Mouse (Mus musculus): ENCODE data around the gene Mindy2. TPM values are rescaled to one million over a fixed set of nuclear protein-coding genes. Genes with fewer than 3 reads are reported as not detected.
A peak's percentile ranks its signal among the peaks of the same experiment; 100 is the strongest.

Gene Mindy2
- polyA plus RNA-seq, 1 experiment: 17.2 TPM

DNA sequence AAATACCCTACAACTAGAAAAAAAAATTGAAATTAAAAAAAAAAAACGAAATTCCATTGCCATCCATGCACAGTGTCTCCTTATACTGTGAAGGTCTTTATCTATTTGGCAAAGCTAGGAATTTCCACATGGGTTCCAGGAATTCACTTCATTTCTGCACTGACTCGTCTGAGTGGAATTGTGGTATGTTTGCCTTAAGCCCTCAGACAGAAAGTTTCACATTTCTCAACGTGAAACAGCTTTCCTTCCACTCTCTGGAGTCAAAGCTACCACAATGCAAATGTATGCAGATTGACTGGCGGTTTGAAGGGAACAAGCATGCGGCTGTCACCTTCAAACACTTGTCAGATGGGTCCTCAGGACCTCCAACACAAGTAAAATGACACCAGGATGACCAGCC lies 25.3 kb downstream of the Mindy2 start:
- DNase-seq (ENCODE audit: low read depth): no peak
- no peak for TF ChIP-seq CTCF (IDR thresholded peaks at IDR 0.05; ENCODE audit: borderline replicate concordance, extremely low read depth, insufficient read depth, insufficient read length)
- no peak for TF ChIP-seq POLR2A (IDR thresholded peaks at IDR 0.05; ENCODE audit: borderline replicate concordance, extremely low read depth, insufficient read depth, insufficient read length, poor library complexity, severe bottlenecking)

DNA sequence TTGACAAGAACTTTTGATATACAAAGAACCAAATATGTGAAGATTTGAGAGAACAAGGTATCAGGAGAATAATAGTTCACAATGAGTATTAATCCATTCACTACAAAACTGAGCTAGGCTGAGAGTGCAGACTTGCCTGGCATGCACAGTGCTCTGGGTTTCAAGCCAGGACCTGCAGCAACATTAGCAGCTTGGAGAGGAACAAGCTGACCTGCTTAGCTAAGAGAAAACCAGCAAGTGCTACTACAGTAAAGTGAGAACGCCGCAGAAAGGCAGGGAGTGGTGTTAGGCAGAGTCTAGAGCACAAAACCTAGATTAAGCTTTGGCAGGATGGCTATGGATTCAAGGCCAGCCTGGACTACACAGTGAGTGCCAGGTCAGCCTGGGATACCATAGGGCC lies 27.3 kb downstream of the Mindy2 start:
- DNase-seq (ENCODE audit: low read depth): no peak
- TF ChIP-seq POLR2A (IDR thresholded peaks at IDR 0.05; ENCODE audit: borderline replicate concordance, extremely low read depth, insufficient read depth, insufficient read length, poor library complexity, severe bottlenecking): no peak

DNA sequence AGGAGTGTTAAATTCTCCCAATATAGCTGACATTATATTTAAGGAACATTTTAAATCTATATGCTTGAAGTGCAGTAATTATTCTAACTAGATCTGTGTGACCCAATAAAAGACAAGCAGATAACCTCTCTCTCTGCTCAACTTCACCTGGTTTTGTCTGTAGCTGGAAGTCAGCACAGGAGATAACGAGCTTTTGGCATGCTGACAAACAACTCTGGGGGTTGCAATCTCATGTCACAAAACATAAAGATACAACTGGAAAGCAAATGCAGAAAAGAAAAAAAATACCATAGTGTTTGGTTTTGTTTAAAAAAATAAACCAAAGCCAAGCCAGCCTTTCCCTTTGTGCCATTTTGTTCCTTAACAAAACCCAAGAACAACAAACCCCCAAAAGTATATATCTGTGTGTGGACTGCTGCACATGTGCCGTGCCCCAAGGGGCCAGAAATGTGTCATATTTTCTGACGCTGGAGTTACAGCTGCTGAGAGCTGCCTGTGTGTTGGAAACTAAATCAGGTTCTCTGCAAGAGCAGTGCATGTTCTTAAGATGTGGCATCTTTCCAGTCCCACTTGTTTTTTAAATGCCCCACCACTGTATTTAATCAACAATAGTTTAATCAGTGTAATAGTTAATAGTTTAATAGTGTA lies 45.8 kb downstream of the Mindy2 start:
- TF ChIP-seq POLR2A (IDR thresholded peaks at IDR 0.05; ENCODE audit: borderline replicate concordance, extremely low read depth, insufficient read depth, insufficient read length, poor library complexity, severe bottlenecking): no peak
- TF ChIP-seq CTCF (IDR thresholded peaks at IDR 0.05; ENCODE audit: borderline replicate concordance, extremely low read depth, insufficient read depth, insufficient read length): no peak
- DNase-seq (ENCODE audit: low read depth): no peak

DNA sequence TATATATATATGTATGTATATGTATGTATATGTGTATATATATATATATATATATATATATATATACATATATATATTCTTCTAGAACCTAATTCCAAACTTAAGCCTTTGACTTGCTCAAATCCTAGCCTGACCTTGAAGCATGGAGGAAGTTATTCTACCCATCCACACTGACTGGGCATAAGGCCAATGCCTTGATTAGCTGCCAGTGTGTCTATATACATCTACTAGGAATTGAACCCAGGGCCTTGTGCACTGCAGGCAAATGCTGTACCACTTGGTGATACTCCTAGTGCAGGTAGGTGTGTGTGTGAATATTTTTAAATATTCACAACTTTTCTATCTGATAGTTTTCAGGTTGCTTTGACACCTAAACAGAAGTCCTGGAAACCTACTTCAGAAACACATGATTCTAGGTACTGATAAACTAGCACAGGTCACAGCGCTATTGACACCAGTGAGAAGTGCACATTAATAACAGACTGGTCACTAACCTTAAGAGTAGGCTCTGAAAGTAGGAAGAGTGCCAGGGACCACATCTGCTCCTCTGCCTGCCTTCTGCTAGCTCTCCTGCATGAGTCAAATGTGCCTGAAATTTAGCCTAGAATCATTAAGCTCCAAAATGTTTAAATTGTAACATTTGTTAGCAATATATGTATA lies 54.7 kb downstream of the Mindy2 start:
- peak; percentile 30 for DNase-seq (ENCODE audit: low read depth)
- TF ChIP-seq POLR2A (IDR thresholded peaks at IDR 0.05; ENCODE audit: borderline replicate concordance, extremely low read depth, insufficient read depth, insufficient read length, poor library complexity, severe bottlenecking): no peak
- TF ChIP-seq CTCF (IDR thresholded peaks at IDR 0.05; ENCODE audit: borderline replicate concordance, extremely low read depth, insufficient read depth, insufficient read length): no peak

DNA sequence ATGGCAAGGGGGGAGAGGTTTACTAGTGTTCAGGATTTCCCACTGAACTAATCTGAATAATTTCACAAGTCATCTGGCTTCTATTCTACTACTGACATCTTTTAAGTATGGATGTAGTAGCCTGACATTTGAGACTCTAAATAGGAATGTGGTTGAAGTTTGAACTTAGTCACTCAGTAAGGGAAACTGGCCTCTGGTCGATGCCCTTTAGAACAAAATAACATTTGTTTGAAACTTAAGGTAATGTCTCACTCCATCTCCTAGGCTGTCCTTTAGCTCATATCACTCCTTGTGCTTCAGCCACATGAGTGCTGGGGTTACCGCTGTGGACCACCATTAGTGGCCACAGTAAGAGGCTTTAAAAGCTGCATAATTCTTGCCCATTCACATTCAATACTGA lies 58.7 kb downstream of the Mindy2 start:
- DNase-seq (ENCODE audit: low read depth): no peak
- TF ChIP-seq POLR2A (IDR thresholded peaks at IDR 0.05; ENCODE audit: borderline replicate concordance, extremely low read depth, insufficient read depth, insufficient read length, poor library complexity, severe bottlenecking) (no peak), CTCF (IDR thresholded peaks at IDR 0.05; ENCODE audit: borderline replicate concordance, extremely low read depth, insufficient read depth, insufficient read length) (no peak)

DNA sequence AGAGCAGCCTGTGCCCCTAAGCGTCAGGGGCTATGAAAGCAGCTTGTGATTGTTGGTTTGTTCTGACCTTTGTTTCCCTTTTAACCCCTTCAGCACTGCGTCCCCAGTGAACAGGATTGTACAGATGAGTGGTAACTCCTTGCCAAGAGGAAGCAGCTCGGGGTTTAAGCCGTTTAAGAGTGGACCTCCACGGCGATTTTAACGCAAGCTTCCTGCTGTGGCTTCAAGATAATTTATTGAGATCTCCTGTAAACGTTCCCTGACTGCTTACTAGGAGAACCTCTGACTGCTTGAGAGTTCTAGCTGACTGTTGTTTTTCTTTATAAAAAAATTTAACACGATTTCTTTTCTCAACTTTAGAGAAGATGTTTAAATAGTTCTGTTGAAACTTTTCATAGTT lies 65.5 kb downstream of the Mindy2 start:
- no peak for DNase-seq (ENCODE audit: low read depth)
- no peak for TF ChIP-seq POLR2A (IDR thresholded peaks at IDR 0.05; ENCODE audit: borderline replicate concordance, extremely low read depth, insufficient read depth, insufficient read length, poor library complexity, severe bottlenecking)
- no peak for TF ChIP-seq CTCF (IDR thresholded peaks at IDR 0.05; ENCODE audit: borderline replicate concordance, extremely low read depth, insufficient read depth, insufficient read length)

DNA sequence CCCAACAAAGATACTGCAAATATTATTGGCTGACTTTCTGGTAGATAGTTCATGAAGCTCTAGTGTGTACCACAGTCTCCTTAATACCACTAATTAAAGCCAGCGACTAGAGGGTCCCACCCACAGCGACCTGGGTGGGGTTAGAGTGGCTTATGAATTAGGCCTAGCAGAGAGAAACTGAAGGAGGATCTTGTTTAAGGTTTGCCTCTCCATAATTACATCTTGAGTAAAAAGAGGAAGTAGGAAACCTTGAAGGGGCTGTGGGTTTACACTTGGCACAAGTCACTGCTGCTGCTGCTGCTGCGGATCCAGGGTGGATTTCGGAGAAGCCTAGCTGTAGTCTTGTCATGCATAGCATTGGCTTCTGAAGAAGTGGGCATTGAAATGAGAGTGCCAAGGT lies 66.2 kb downstream of the Mindy2 start:
- DNase-seq (ENCODE audit: low read depth): no peak
- TF ChIP-seq CTCF (IDR thresholded peaks at IDR 0.05; ENCODE audit: borderline replicate concordance, extremely low read depth, insufficient read depth, insufficient read length): no peak

DNA sequence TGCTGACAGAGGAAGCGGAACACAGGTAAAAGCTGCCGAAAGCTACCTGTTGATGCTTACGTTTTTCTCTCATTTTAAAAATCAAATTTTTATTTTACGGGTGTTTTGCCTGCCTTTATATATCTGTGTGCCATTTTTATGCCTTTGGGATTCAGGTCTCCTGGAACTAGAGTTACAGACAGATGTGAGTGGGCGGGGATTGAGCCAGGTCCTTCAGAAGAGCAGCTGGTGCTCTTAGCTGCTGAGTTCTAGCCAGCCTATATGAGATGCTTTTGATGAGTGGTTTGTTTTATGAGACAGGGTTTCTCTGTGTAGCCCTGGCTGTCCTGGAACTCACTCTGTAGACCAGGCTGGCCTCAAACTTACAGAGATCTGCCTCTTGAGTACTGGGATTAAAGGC lies 69.8 kb downstream of the Mindy2 start:
- no peak for DNase-seq (ENCODE audit: low read depth)
- no peak for TF ChIP-seq POLR2A (IDR thresholded peaks at IDR 0.05; ENCODE audit: borderline replicate concordance, extremely low read depth, insufficient read depth, insufficient read length, poor library complexity, severe bottlenecking)

DNA sequence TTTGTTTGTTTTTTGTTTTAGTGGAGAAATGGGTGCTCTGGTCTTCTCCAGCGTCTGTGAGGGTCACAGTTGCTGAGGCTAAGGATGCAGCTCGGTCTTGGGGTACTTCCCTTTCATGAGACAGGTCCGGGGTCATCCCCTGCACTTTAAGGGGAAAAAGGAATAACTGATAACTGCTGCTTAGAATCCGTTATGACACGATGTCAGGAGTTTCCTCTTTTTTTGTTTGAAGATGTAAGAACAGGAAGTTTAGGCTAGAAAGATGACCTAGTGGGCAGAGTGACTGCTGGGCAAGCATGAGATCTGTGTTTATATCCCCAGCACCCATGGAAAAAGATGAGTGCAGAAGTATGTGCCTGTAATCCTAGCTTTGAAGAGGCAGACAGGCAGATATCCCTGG lies 71.8 kb downstream of the Mindy2 start:
- no peak for TF ChIP-seq POLR2A (IDR thresholded peaks at IDR 0.05; ENCODE audit: borderline replicate concordance, extremely low read depth, insufficient read depth, insufficient read length, poor library complexity, severe bottlenecking)
- no peak for TF ChIP-seq CTCF (IDR thresholded peaks at IDR 0.05; ENCODE audit: borderline replicate concordance, extremely low read depth, insufficient read depth, insufficient read length)

DNA sequence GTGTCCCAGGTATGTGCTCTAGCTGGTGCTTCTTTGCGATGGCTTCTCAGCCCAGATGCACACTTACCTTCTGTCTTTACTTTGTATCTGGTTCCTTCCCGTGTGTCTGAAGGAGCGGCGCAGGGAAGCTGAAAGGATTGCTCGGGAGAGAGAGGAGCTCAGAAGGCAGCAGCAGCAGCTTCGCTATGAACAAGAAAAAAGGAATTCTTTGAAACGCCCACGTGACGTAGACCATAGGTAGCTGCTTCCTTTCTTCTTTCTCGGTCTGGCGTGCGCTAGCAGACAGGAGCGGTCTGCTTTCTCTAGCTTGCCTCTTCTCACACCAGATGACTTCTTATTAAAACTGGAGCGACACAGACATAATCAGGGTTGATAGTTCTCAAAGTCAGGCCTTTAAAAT lies 72.3 kb downstream of the Mindy2 start:
- DNase-seq (ENCODE audit: low read depth): peak; percentile 6
- TF ChIP-seq POLR2A (IDR thresholded peaks at IDR 0.05; ENCODE audit: borderline replicate concordance, extremely low read depth, insufficient read depth, insufficient read length, poor library complexity, severe bottlenecking): no peak
- TF ChIP-seq CTCF (IDR thresholded peaks at IDR 0.05; ENCODE audit: borderline replicate concordance, extremely low read depth, insufficient read depth, insufficient read length): no peak

More for the DNA sequence above, 71.8 kb downstream of the Mindy2 start:
- no peak for DNase-seq (ENCODE audit: low read depth)

DNA sequence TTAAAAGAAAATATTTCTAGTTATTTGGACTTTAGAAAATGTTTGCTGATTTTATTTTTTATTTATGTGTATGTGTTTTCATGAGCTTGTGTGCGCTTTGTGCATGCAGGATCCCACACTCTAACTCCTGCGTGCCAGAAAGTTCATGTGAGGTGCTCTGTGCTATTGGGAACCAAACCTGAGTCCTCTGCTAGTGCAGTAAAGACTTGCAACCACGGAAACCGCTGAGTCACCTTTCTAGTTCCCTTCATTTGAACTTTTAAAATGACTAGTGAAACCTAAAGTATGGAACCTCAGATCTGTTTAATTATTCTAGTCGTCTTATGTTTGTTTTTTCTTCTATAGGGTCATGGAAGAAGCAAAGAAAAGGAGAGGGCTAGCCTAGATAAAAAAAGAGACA lies 76.0 kb downstream of the Mindy2 start:
- no peak for TF ChIP-seq POLR2A (IDR thresholded peaks at IDR 0.05; ENCODE audit: borderline replicate concordance, extremely low read depth, insufficient read depth, insufficient read length, poor library complexity, severe bottlenecking)
- TF ChIP-seq CTCF (IDR thresholded peaks at IDR 0.05; ENCODE audit: borderline replicate concordance, extremely low read depth, insufficient read depth, insufficient read length): no peak
- no peak for DNase-seq (ENCODE audit: low read depth)

DNA sequence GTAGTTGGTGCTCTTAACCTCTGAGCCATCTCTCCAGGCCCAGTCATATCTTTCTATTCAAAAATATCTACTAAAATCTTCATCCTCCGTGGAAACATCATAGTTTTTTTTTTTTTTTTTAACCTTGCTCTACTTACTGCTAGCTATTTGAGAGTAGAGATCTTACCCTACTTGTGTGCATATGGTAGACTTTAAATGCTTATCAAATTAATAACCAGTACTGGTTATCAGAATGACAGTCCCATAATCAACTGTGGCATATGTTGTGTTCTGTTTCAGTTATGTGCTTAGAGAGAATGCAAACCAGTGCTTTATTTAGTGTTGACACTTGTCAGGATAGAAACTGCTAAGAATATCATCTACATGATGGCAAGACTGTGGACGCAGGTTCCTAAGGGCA lies 78.9 kb downstream of the Mindy2 start:
- TF ChIP-seq POLR2A (IDR thresholded peaks at IDR 0.05; ENCODE audit: borderline replicate concordance, extremely low read depth, insufficient read depth, insufficient read length, poor library complexity, severe bottlenecking) (no peak), CTCF (IDR thresholded peaks at IDR 0.05; ENCODE audit: borderline replicate concordance, extremely low read depth, insufficient read depth, insufficient read length) (no peak)
- no peak for DNase-seq (ENCODE audit: low read depth)
